ENCODE assay signal across 13 mouse cellular contexts in the genomic region with DNA sequence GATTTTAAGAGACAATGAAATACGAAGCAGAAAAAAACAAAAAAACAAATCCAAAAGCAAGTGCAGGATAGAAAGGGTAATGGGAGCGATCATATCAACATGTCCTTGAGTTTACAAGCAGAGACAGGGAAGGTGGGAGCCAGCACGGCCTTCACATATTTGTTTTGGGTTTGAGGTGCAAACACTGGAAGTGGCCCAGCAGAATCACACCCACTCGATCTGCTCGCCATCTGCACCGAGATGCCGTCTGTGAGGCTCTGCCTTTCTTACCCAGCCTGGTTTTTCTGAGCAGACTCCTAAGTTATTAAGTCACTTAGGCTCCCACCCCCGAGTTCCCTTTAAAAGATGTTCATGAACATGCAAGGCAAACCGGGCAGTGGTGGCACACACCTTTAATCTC. TPM values are rescaled to one million over a fixed set of nuclear protein-coding genes. Genes with fewer than 3 reads are reported as not detected.
DNase-seq lines count a peak whose midpoint lies in the region; TF ChIP-seq lines count a peak whose summit lies in the region.
"Had no signal": no experiment of that assay in that cellular context is flagged by ENCODE, and none has a peak within 500 bp of the region (broad histone marks: within the 10 kb centered on the region; RNA-seq: fewer than 3 reads in every experiment).

No protein-coding gene starts in this region.

- H3K4me1 ChIP-seq in limb, embryonic 10.5 days: no peaks in the 10 kb centered on the region
- H3K4me1 ChIP-seq: embryonic facial prominence, embryonic 12.5 days; limb, embryonic 15.5 days had no signal

- 87% methylated on average over 9 of the region's 9 CpGs for WGBS in limb, embryonic 10.5 days

- no peak for TF ChIP-seq POLR2A in brain, embryonic 14.5 days (IDR thresholded peaks at IDR 0.05; ENCODE audit: borderline replicate concordance, extremely low read depth, insufficient read depth, insufficient read length, poor library complexity, severe bottlenecking)

- peak; percentile 76 for DNase-seq in brain, embryonic 14.5 days (ENCODE audit: low read depth)
- DNase-seq in cerebellum, adult 8-10 months: peak; percentile 63
- peak; percentile 76 to 92 for DNase-seq in layer of hippocampus, adult 18-20 months (ENCODE audit: low spot score in 2 of 2)
- DNase-seq in left cerebral cortex, postnatal 10 days (ENCODE audit: extremely low spot score in 1 of 2, low spot score in 2 of 2): peak; percentile 69 to 70
- no peak for DNase-seq in limb, embryonic 10.5 days (ENCODE audit: low spot score)
- DNase-seq in spleen, postnatal 14 days (ENCODE audit: low spot score in 2 of 2): no peak
- DNase-seq in thymus, postnatal 36 days: no peak
- no peak for DNase-seq in embryo, embryonic 10.5 days (ENCODE audit: low spot score)
- DNase-seq: gastrocnemius, postnatal 10 days had no signal

- no peak overlapping the region for H3K27ac ChIP-seq in limb, embryonic 10.5 days
- H3K27ac ChIP-seq: embryonic facial prominence, embryonic 12.5 days; hindbrain, embryonic 14.5 days; limb, embryonic 15.5 days had no signal

- TF ChIP-seq CTCF in brain, embryonic 14.5 days (IDR thresholded peaks at IDR 0.05; ENCODE audit: borderline replicate concordance, extremely low read depth, insufficient read depth, insufficient read length): no peak

- no peak overlapping the region for H3K4me3 ChIP-seq in limb, embryonic 10.5 days
- H3K4me3 ChIP-seq: embryonic facial prominence, embryonic 12.5 days; limb, embryonic 15.5 days had no signal

- H3K9me3 ChIP-seq in limb, embryonic 10.5 days (replicated peaks): no peaks in the 10 kb centered on the region
- H3K9me3 ChIP-seq: embryonic facial prominence, embryonic 12.5 days; limb, embryonic 15.5 days had no signal

- intact Hi-C loops in left cerebral cortex, postnatal 10 days (cut with DNase I): no loop called here

- no peaks in the 10 kb centered on the region for H3K36me3 ChIP-seq in limb, embryonic 10.5 days
- H3K36me3 ChIP-seq: embryonic facial prominence, embryonic 12.5 days had no signal

- H3K27me3 ChIP-seq in limb, embryonic 10.5 days (ENCODE audit: low read depth, poor library complexity, severe bottlenecking): no peaks in the 10 kb centered on the region
- H3K27me3 ChIP-seq: embryonic facial prominence, embryonic 12.5 days; limb, embryonic 15.5 days had no signal

RNA-seq across cellular contexts. Expression of gene Rcan3, which starts 8.0 kb away (rescaled TPM):
- 37.1 and 47.1 TPM in 2 replicates for polyA plus RNA-seq in brain, embryonic 14.5 days (2012; rRNA removed)
- 10 to 100 TPM; 24.1 to 25.9 TPM for total RNA-seq in layer of hippocampus, adult 18-20 months (2021)
- 10 to 100 TPM; 47.6 to 54.9 TPM for total RNA-seq in left cerebral cortex, postnatal 10 days (2021)
- 6.4 and 6.7 TPM in 2 replicates for polyA plus RNA-seq in limb, embryonic 10.5 days (2016; fragmentation: Nextera tagmentation; extraction: Ambion mirVana)

RNA-seq across cellular contexts. Expression of gene Ncmap, which starts 27.6 kb away (rescaled TPM):
- polyA plus RNA-seq in brain, embryonic 14.5 days (2012; rRNA removed): 0.81 and 0.86 TPM in 2 replicates
- total RNA-seq in layer of hippocampus, adult 18-20 months (2021): under 1 TPM; 0.23 to 0.37 TPM
- under 1 TPM; 0.36 to 0.54 TPM for total RNA-seq in left cerebral cortex, postnatal 10 days (2021)
- 0.35 TPM in 1 of 2 replicates, not detected in the other for polyA plus RNA-seq in limb, embryonic 10.5 days (2016; fragmentation: Nextera tagmentation; extraction: Ambion mirVana)
- total RNA-seq: monocyte, adult 5-6 weeks had no signal

Comparison
In these comparisons a context has a peak if more than half of its experiments do, and no peak if none do; other contexts are left out.
1. DNase-seq: peak in brain, embryonic 14.5 days (single experiment), cerebellum, adult 8-10 months (single experiment), layer of hippocampus, adult 18-20 months (2 of 2) and left cerebral cortex, postnatal 10 days (2 of 2); none in limb, embryonic 10.5 days (single experiment), spleen, postnatal 14 days (0 of 2), thymus, postnatal 36 days (0 of 2) and embryo, embryonic 10.5 days (single experiment).